Mouse (Mus musculus) lung, postnatal 14 days (tissue): ENCODE measurements at regions not wholly inside any gene's neighbourhood (a gene's known extent, or its start where the extent isn't known, plus 50 kb on each side); places are given as distances from the start of the nearest gene placed in this dataset.

Experiments used
- DNase-seq: peaks from one replicate; pipeline ENCODE4 v3.0.0; 2021

- DNase-seq: no peak
Observed at GRCm38 (mm10) chr10:44939403-44939802, 127.6 kb upstream of the Prep start.

GRCm38 (mm10) chr10:44936976-44937500 lies 130.0 kb upstream of the Prep start:
- DNase-seq: no peak

GRCm38 (mm10) chr10:44930796-44931195 lies 136.2 kb upstream of the Prep start:
- DNase-seq: no peak

GRCm38 (mm10) chr10:44913751-44914388 lies 153.1 kb upstream of the Prep start:
- no peak for DNase-seq

GRCm38 (mm10) chr10:44904520-44904919 lies 162.5 kb upstream of the Prep start:
- DNase-seq: no peak

GRCm38 (mm10) chr10:44901203-44901602 lies 165.8 kb upstream of the Prep start:
- DNase-seq: no peak

GRCm38 (mm10) chr10:44892124-44892523 lies 174.9 kb upstream of the Prep start:
- no peak for DNase-seq

- DNase-seq: no peak
Observed at GRCm38 (mm10) chr10:44887081-44887683, 179.8 kb upstream of the Prep start.

- no peak for DNase-seq
Observed at GRCm38 (mm10) chr10:44881967-44882366, 185.0 kb upstream of the Prep start.

GRCm38 (mm10) chr10:44877076-44877663 lies 189.8 kb upstream of the Prep start:
- DNase-seq: no peak

GRCm38 (mm10) chr10:44873642-44874285 lies 193.2 kb upstream of the Prep start:
- DNase-seq: no peak

GRCm38 (mm10) chr10:44864191-44864747 lies 202.7 kb upstream of the Prep start:
- no peak for DNase-seq

GRCm38 (mm10) chr10:44862360-44862674 lies 204.7 kb upstream of the Prep start:
- DNase-seq: no peak

- peak; percentile 50 for DNase-seq
Observed at GRCm38 (mm10) chr10:44861671-44862359, 205.2 kb upstream of the Prep start.

- no peak for DNase-seq
Observed at GRCm38 (mm10) chr10:44857444-44857843, 209.6 kb upstream of the Prep start.

GRCm38 (mm10) chr10:44854109-44854508 lies 212.9 kb upstream of the Prep start:
- no peak for DNase-seq

GRCm38 (mm10) chr10:44849016-44849415 lies 218.0 kb upstream of the Prep start:
- DNase-seq: no peak

GRCm38 (mm10) chr10:44846765-44847164 lies 220.2 kb upstream of the Prep start:
- no peak for DNase-seq

- DNase-seq: no peak
Observed at GRCm38 (mm10) chr10:44846149-44846548, 220.9 kb upstream of the Prep start.

- no peak for DNase-seq
Observed at GRCm38 (mm10) chr10:44840449-44840848, 226.6 kb upstream of the Prep start.

GRCm38 (mm10) chr10:44832455-44832854 lies 234.5 kb upstream of the Prep start:
- no peak for DNase-seq

- no peak for DNase-seq
Observed at GRCm38 (mm10) chr10:44826271-44826670, 240.7 kb upstream of the Prep start.

- DNase-seq: no peak
Observed at GRCm38 (mm10) chr10:44821666-44822065, 245.3 kb upstream of the Prep start.
